ENCODE assay signal across 11 mouse cellular contexts in the genomic region with DNA sequence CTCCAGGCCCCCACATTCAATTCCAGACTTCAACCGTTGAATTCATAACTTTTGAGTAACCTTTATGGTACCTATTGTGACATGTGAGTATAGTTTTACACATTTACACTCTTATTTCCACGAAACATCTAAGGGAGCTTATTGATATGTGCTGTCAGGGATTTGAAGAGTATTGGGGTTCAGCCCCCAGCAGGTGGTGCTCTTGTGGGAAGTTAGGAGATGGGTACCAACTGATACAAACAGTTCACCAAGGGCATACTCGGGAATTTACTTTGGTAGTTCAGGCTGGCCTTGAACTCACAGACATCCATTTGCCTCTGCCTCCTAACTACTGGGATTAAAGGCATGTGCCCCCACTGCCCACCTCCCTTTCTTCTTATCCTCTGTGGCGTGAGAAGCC. TPM values are rescaled to one million over a fixed set of nuclear protein-coding genes. Genes with fewer than 3 reads are reported as not detected.
DNase-seq lines count a peak whose midpoint lies in the region; TF ChIP-seq lines count a peak whose summit lies in the region.
"Had no signal": no experiment of that assay in that cellular context is flagged by ENCODE, and none has a peak within 500 bp of the region (broad histone marks: within the 10 kb centered on the region; RNA-seq: fewer than 3 reads in every experiment).

No protein-coding gene starts in this region.

- H3K27me3 ChIP-seq in heart, adult 2 months (ENCODE audit: control insufficient read depth, insufficient read depth, low read length): no peaks in the 10 kb centered on the region

- H3K9ac ChIP-seq in heart, adult 2 months (ENCODE audit: low read depth, low read length): no peak overlapping the region
- H3K9ac ChIP-seq: lung, embryonic 14.5 days had no signal

- intact Hi-C loops in heart, adult 2 months (cut with DNase I): loop anchor here (2.0 kb wide), 1 partner anchor 166 kb away; no protein-coding TSS in a partner anchor

- H3K27ac ChIP-seq in heart, adult 2 months: no peak overlapping the region
- H3K27ac ChIP-seq: heart, embryonic 10.5 days had no signal

- DNase-seq in heart, adult 2 months: no peak
- no peak for DNase-seq in heart, postnatal 4 days
- DNase-seq in lung, postnatal 36 days: peak; percentile 38
- DNase-seq in lung, adult 2 months: no peak
- peak; percentile 48 for DNase-seq in brain, adult 2 months (ENCODE audit: low read depth, low spot score)
- DNase-seq in thymus, postnatal 25 days: peak; percentile 58
- DNase-seq in cerebellum, postnatal 36 days: no peak
- no peak for DNase-seq in left cerebral cortex, adult 9 months (ENCODE audit: low spot score in 2 of 2)
- DNase-seq: cerebellum, adult 9-11 months; lung, embryonic 14.5 days had no signal

- H3K4me1 ChIP-seq in heart, adult 2 months (ENCODE audit: control insufficient read depth, insufficient read depth, low read length): no peaks in the 10 kb centered on the region
- no peaks in the 10 kb centered on the region for H3K4me1 ChIP-seq in lung, adult 2 months (ENCODE audit: control insufficient read depth, insufficient read depth, low read length)
- H3K4me1 ChIP-seq: heart, embryonic 10.5 days had no signal

- H3K4me3 ChIP-seq in heart, adult 2 months: no peak overlapping the region
- no peak overlapping the region for H3K4me3 ChIP-seq in lung, adult 2 months (replicated peaks; ENCODE audit: extremely low read depth, low read depth, low read length)
- H3K4me3 ChIP-seq: heart, embryonic 10.5 days had no signal

- 82% methylated on average over 4 of the region's 4 CpGs for WGBS in heart, adult 2 months
- 76% methylated on average over 4 of the region's 4 CpGs for WGBS in lung, adult 2 months

- TF ChIP-seq EP300 in heart, adult 2 months (IDR thresholded peaks at IDR 0.05; ENCODE audit: insufficient read depth, low read depth, low read length): no peak

- H3K36me3 ChIP-seq in heart, adult 2 months (ENCODE audit: control insufficient read depth, insufficient read depth, low read length): no peaks in the 10 kb centered on the region
- H3K36me3 ChIP-seq: heart, embryonic 10.5 days had no signal

- no peaks in the 10 kb centered on the region for H3K79me2 ChIP-seq in heart, adult 2 months (replicated peaks; ENCODE audit: control insufficient read depth, insufficient read depth, low read length)

- TF ChIP-seq POLR2A in heart, adult 2 months (IDR thresholded peaks at IDR 0.05; ENCODE audit: insufficient read depth, low read depth, low read length): no peak
- TF ChIP-seq POLR2A in lung, adult 2 months (IDR thresholded peaks at IDR 0.05; ENCODE audit: borderline replicate concordance, extremely low read depth, low read depth, low read length): no peak

- peak; percentile 40 for TF ChIP-seq CTCF in heart, adult 2 months (IDR thresholded peaks at IDR 0.05)
- TF ChIP-seq CTCF in lung, adult 2 months (IDR thresholded peaks at IDR 0.05; ENCODE audit: insufficient read depth, low read length): no peak

RNA-seq across cellular contexts. Expression of a gene that starts 11.7 kb away (rescaled TPM):
- total RNA-seq in heart, adult 2 months (2021): 1 to 10 TPM; 1.3 to 1.7 TPM
- 13.2 and 19.8 TPM in 2 replicates for polyA plus RNA-seq in heart, adult 2 months (2012; rRNA removed)
- 1 to 10 TPM; 3.7 TPM for total RNA-seq in heart, postnatal 4 days (2021)
- polyA plus RNA-seq in lung, adult 2 months (2012; rRNA removed): 11.3 and 25.1 TPM in 2 replicates

Comparison
In these comparisons a context has a peak if more than half of its experiments do, and no peak if none do; other contexts are left out.
1. DNase-seq: peak in lung, postnatal 36 days (single experiment), brain, adult 2 months (single experiment) and thymus, postnatal 25 days (single experiment); none in heart, adult 2 months (0 of 2), heart, postnatal 4 days (single experiment), lung, adult 2 months (single experiment), cerebellum, postnatal 36 days (0 of 2) and left cerebral cortex, adult 9 months (0 of 2).